Mouse (Mus musculus): ENCODE measurements around the gene Copz1. TPM values are rescaled to one million over a fixed set of nuclear protein-coding genes. Genes with fewer than 3 reads are reported as not detected.

Copz1 gene
- polyA plus RNA-seq, 1 experiment from 2014 or later: 253 TPM

DNA sequence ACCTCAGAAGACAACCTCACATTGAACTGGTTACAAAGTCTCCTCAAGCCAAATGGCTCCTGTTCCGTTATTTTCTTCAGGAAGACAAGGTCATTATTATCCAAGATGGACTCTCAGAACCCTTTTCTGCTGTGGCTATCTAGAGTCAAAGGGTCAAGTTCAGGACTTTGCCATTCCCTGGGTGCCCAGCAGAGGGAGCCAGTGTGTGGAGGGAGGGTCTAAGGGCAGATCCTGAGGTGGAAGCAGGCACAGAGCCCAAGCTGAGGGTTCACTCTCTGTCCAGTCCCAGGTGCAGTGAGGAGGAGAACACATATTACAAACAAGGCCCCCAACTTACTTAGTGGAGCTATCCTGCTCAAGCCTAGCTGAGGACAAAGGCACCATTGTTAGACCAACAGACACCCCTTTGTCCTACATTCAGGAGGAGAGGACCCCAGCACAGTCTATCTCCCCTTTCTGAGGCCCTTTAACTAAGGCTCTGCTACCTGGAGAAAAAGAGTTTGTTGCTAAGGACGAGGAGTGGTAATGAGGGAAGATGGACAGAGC is 22.2 kb upstream of the Copz1 start:
- no peaks in the 10 kb centered on the region for H3K4me1 ChIP-seq (replicated peaks; ENCODE audit: control insufficient read depth, insufficient read depth, low read length)
- no peak overlapping the region for H3K4me3 ChIP-seq (ENCODE audit: low read depth, low read length)
- no peaks in the 10 kb centered on the region for H3K27me3 ChIP-seq (replicated peaks; ENCODE audit: control insufficient read depth, insufficient read depth, low read length)
- H3K9ac ChIP-seq (ENCODE audit: low read depth, low read length): no peak overlapping the region
- no peak overlapping the region for H3K27ac ChIP-seq (ENCODE audit: low read depth, low read length)
- H3K36me3 ChIP-seq (ENCODE audit: control insufficient read depth, insufficient read depth): peaks cover 35% of the 10 kb centered on the region
- TF ChIP-seq CTCF (IDR thresholded peaks at IDR 0.05; ENCODE audit: low read depth): peak; percentile 95
- no peaks in the 10 kb centered on the region for H3K9me3 ChIP-seq (ENCODE audit: control insufficient read depth)
- 22% methylated on average over 2 of the region's 2 CpGs for WGBS
- H3K4me2 ChIP-seq (replicated peaks; ENCODE audit: low read depth): no peak overlapping the region
- ATAC-seq: 0 out of 2 replicates have a peak, but pooled peaks have one; percentile 12

DNA sequence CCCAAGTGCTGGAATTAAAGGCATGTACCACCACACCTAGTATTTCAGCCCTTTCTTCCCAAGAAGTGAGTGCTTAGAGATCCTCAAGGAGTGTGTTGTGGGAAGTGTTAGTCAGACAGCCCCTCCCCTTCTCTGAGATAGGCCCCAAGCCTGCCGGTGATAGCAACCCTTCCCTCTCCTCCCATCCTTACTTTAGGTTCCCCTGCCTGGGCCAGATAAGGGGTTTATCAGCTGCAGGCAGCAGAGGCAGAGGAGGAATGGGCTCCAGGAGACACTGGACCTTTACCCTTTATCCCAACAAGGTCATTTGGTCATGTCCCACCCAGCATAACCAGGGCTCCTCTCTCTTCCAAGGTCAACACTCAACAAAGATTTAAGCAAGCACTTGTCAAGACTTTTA is 20.9 kb upstream of the Copz1 start:
- no peak for TF ChIP-seq CTCF (IDR thresholded peaks at IDR 0.05; ENCODE audit: low read depth)
- Histone ChIP-seq H3K9me3 (ENCODE audit: control insufficient read depth) (no peaks in the 10 kb centered on the region), H3K27ac (ENCODE audit: low read depth, low read length) (no peak overlapping the region), H3K4me1 (replicated peaks; ENCODE audit: control insufficient read depth, insufficient read depth, low read length) (no peaks in the 10 kb centered on the region), H3K36me3 (ENCODE audit: control insufficient read depth, insufficient read depth) (peaks cover 25% of the 10 kb centered on the region), H3K4me3 (ENCODE audit: low read depth, low read length) (no peak overlapping the region), H3K9ac (ENCODE audit: low read depth, low read length) (no peak overlapping the region), H3K4me2 (replicated peaks; ENCODE audit: low read depth) (no peak overlapping the region), H3K27me3 (replicated peaks; ENCODE audit: control insufficient read depth, insufficient read depth, low read length) (no peaks in the 10 kb centered on the region)
- WGBS: 11% methylated on average over 1 of the region's 1 CpGs
- ATAC-seq: no peak

GRCm38 (mm10) chr15:103252660-103253059 is 19.9 kb upstream of the Copz1 start:
- Histone ChIP-seq H3K27ac (ENCODE audit: low read depth, low read length) (no peak overlapping the region), H3K27me3 (replicated peaks; ENCODE audit: control insufficient read depth, insufficient read depth, low read length) (no peaks in the 10 kb centered on the region), H3K4me1 (replicated peaks; ENCODE audit: control insufficient read depth, insufficient read depth, low read length) (no peaks in the 10 kb centered on the region), H3K36me3 (ENCODE audit: control insufficient read depth, insufficient read depth) (peaks cover 14% of the 10 kb centered on the region), H3K4me3 (ENCODE audit: low read depth, low read length) (no peak overlapping the region), H3K9ac (ENCODE audit: low read depth, low read length) (no peak overlapping the region), H3K9me3 (ENCODE audit: control insufficient read depth) (no peaks in the 10 kb centered on the region), H3K4me2 (replicated peaks; ENCODE audit: low read depth) (no peak overlapping the region)
- TF ChIP-seq CTCF (IDR thresholded peaks at IDR 0.05; ENCODE audit: low read depth): no peak
- 54% methylated on average over 3 of the region's 3 CpGs for WGBS
- no peak for ATAC-seq

- Histone ChIP-seq H3K4me3 (ENCODE audit: low read depth, low read length) (no peak overlapping the region), H3K9ac (ENCODE audit: low read depth, low read length) (no peak overlapping the region), H3K9me3 (ENCODE audit: control insufficient read depth) (no peaks in the 10 kb centered on the region), H3K27me3 (replicated peaks; ENCODE audit: control insufficient read depth, insufficient read depth, low read length) (no peaks in the 10 kb centered on the region), H3K4me2 (replicated peaks; ENCODE audit: low read depth) (no peak overlapping the region), H3K36me3 (ENCODE audit: control insufficient read depth, insufficient read depth) (peaks cover 7% of the 10 kb centered on the region), H3K27ac (ENCODE audit: low read depth, low read length) (no peak overlapping the region), H3K4me1 (replicated peaks; ENCODE audit: control insufficient read depth, insufficient read depth, low read length) (0 out of 2 replicates have a peak, but pooled peaks cover 5% of the 10 kb centered on the region)
- WGBS: 97% methylated on average over 1 of the region's 1 CpGs
- ATAC-seq: no peak
- no peak for TF ChIP-seq CTCF (IDR thresholded peaks at IDR 0.05; ENCODE audit: low read depth)
Observed at GRCm38 (mm10) chr15:103253352-103253751, 19.2 kb upstream of the Copz1 start.

DNA sequence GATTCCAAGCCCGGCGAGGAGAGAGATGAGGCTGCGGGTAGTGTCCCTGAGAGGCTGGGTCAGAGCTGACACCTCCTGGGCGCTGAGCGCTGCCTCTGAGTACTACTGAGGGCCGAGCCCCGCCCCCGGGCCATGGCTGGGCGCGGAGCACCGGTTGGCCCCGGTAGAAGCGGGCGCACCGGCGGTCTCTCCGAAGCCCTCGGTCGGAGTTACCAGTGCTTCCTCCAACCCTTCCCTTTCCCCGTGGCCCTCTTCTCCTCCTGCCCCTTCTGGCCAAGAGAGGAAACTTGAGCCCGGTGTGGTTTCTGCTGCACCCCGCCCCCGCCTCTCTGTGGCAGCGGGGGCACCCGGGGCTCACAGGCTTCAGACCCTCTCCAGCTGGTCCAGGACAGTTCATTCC is 17.3 kb upstream of the Copz1 start:
- H3K9me3 ChIP-seq (ENCODE audit: control insufficient read depth): no peaks in the 10 kb centered on the region
- peak overlapping the region; percentile 92 for H3K4me2 ChIP-seq (replicated peaks; ENCODE audit: low read depth)
- peak; percentile 37 for ATAC-seq
- H3K27ac ChIP-seq (ENCODE audit: low read depth, low read length): no peak overlapping the region
- 0 out of 2 replicates have a peak, but pooled peaks cover 6% of the 10 kb centered on the region for H3K4me1 ChIP-seq (replicated peaks; ENCODE audit: control insufficient read depth, insufficient read depth, low read length)
- H3K27me3 ChIP-seq (replicated peaks; ENCODE audit: control insufficient read depth, insufficient read depth, low read length): no peaks in the 10 kb centered on the region
- peak overlapping the region; percentile 41 for H3K4me3 ChIP-seq (ENCODE audit: low read depth, low read length)
- H3K36me3 ChIP-seq (ENCODE audit: control insufficient read depth, insufficient read depth): no peaks in the 10 kb centered on the region
- 2% methylated on average over 24 of the region's 25 CpGs for WGBS
- TF ChIP-seq CTCF (IDR thresholded peaks at IDR 0.05; ENCODE audit: low read depth): peak; percentile 56
- H3K9ac ChIP-seq (ENCODE audit: low read depth, low read length): peak overlapping the region; percentile 41; the same call in 1 of the 2 replicates

DNA sequence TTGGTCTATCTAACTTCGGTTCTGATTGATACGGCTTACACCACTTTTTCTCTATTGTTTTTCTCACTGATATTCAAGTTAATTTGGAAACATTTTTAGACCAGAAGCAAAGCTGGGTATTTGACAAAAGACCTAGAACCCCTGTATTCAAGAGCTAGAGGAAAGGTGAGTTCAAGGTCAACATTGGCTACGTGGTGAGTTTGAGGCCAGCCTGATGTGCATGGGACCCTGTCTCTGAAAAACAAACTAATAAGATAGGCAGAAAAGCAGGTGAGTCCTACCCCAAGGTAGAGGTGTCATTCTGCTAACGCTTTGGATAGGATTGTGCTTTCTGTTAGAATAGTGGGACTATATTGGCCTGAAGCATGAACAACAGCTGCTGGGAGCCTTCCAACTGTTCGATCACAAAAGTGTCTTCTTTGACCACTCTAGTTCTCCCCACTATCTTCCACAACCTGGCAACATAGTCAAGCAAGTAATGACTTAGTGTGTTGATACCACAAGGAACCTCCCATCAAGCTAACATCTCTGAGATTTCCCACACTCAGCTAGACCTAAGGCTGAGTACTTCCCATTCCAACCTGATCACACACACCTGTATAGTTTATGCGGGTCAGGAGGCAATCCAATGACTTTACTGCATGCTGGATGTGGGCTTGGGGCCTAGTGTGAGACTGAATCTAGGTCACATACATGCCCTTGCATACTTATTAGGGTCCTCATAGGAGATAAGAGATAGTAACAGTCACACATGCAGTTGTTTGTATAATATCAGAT is 16.1 kb upstream of the Copz1 start:
- no peak for TF ChIP-seq CTCF (IDR thresholded peaks at IDR 0.05; ENCODE audit: low read depth)
- ATAC-seq: no peak
- Histone ChIP-seq H3K9me3 (ENCODE audit: control insufficient read depth) (no peaks in the 10 kb centered on the region), H3K4me2 (replicated peaks; ENCODE audit: low read depth) (no peak overlapping the region), H3K27ac (ENCODE audit: low read depth, low read length) (no peak overlapping the region), H3K36me3 (ENCODE audit: control insufficient read depth, insufficient read depth) (no peaks in the 10 kb centered on the region), H3K27me3 (replicated peaks; ENCODE audit: control insufficient read depth, insufficient read depth, low read length) (no peaks in the 10 kb centered on the region), H3K9ac (ENCODE audit: low read depth, low read length) (no peak overlapping the region), H3K4me3 (ENCODE audit: low read depth, low read length) (no peak overlapping the region), H3K4me1 (replicated peaks; ENCODE audit: control insufficient read depth, insufficient read depth, low read length) (0 out of 2 replicates have a peak, but pooled peaks cover 6% of the 10 kb centered on the region)
- WGBS: 83% methylated on average over 6 of the region's 6 CpGs
